Mouse (Mus musculus): ENCODE measurements at regions not wholly inside any gene's neighbourhood (a gene's known extent, or its start where the extent isn't known, plus 50 kb on each side); places are given as distances from the start of the nearest gene placed in this dataset.

DNA sequence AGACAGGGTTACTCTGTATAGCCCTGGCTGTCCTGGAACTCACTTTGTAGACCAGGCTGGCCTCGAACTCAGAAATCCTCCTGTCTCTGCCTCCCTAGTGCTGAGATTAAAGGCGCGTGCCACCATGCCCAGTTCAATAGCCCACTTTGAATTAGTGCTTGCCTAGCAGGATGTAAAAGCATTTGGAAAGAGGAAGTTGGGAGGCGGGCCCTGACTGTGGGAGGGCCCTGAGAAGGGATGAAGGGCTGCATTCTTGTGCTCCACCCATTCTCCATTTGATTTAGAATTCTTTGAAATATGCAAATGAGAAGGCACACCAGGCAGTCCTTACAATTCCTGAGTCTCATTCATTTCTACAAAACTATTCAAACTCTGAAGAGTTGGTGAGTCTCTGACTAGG, 287.6 kb downstream of the Barhl2 start:
- no peaks in the 10 kb centered on the region for H3K9me3 ChIP-seq
- no peaks in the 10 kb centered on the region for H3K36me3 ChIP-seq
- no peak overlapping the region for H3K27ac ChIP-seq (replicated peaks)
- no peak overlapping the region for H3K9ac ChIP-seq
- H3K4me3 ChIP-seq = no peak overlapping the region
- 0 out of 2 replicates have a peak, but pooled peaks cover 3% of the 10 kb centered on the region for H3K4me1 ChIP-seq (replicated peaks)
- H3K4me2 ChIP-seq = no peak overlapping the region
- no peak for ATAC-seq (ENCODE audit: low FRiP score, low read depth)
- no peaks in the 10 kb centered on the region for H3K27me3 ChIP-seq
- 94% methylated on average over 4 of the region's 4 CpGs for WGBS

DNA sequence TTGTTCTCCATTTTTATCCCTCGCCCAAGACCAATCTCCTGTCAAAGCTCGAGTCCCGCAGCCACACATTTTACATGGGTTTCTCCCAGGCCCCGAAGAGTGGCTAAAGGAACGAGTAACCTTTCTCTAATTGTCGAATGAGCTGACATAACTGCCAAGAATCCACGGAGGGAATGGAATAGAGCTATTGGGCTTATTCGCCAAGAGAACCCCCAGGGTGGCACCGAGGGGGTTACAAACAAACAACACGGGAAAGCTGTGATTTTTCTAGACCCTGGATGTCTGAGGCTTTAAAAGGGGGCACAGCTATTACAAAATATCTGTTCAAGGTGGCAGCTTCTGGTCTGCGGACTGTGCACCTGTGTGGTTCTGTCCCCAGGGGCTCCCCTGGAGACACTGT, 290.4 kb downstream of the Barhl2 start:
- Histone ChIP-seq H3K9me3 (no peaks in the 10 kb centered on the region), H3K27ac (replicated peaks) (no peak overlapping the region), H3K4me3 (no peak overlapping the region), H3K4me1 (replicated peaks) (peaks cover 16% of the 10 kb centered on the region), H3K9ac (no peak overlapping the region), H3K27me3 (no peaks in the 10 kb centered on the region), H3K4me2 (no peak overlapping the region), H3K36me3 (no peaks in the 10 kb centered on the region)
- no peak for ATAC-seq (ENCODE audit: low FRiP score, low read depth)
- 77% methylated on average over 11 of the region's 11 CpGs for WGBS

DNA sequence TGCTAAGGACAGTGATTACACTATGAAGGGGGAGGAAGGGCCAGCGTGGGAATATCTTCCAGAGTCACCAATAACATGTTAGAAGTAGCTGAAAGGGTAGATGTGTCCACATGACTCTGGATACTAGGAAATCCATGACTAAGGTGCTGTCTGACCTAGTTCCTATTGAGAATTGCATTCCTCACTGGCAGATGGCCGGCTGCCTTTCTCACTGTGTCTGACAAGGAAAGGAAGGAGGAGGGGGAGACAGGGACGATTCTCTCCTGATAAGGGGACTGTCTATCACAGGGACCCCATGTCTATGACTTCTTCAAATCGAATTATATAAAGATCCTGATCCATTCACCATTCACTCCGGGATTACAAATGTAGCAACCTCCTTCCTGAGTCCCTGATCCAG, 289.9 kb downstream of the Zfp326 start:
- no peak overlapping the region for H3K27ac ChIP-seq (replicated peaks)
- no peaks in the 10 kb centered on the region for H3K27me3 ChIP-seq
- no peak overlapping the region for H3K9ac ChIP-seq
- no peak overlapping the region for H3K4me2 ChIP-seq
- H3K4me1 ChIP-seq (replicated peaks) = peaks cover 13% of the 10 kb centered on the region
- 71% methylated on average over 5 of the region's 5 CpGs for WGBS
- no peak overlapping the region for H3K4me3 ChIP-seq
- ATAC-seq (ENCODE audit: low FRiP score, low read depth) = no peak
- H3K9me3 ChIP-seq = no peaks in the 10 kb centered on the region
- no peaks in the 10 kb centered on the region for H3K36me3 ChIP-seq

DNA sequence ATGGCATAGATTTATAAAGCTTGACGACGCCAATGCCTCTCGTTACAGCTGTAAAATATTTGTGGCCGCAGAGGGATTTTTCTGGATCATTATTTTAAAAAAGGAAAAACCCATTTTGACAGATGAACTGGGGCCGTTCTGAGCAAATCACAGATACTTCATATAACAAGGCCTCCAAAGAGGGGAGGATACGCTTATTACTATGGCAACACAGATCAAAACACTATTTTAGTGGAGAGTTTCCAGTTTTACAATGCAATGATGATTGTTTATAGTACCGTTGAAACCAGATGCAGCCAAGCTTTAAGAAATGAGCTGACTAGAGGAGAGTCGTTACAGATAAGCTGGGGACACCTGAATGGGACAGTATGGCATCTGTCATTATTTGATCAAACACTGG, 287.8 kb downstream of the Zfp326 start:
- 66% methylated on average over 8 of the region's 8 CpGs for WGBS
- no peaks in the 10 kb centered on the region for H3K27me3 ChIP-seq
- H3K27ac ChIP-seq (replicated peaks) = no peak overlapping the region
- no peak overlapping the region for H3K4me3 ChIP-seq
- no peaks in the 10 kb centered on the region for H3K9me3 ChIP-seq
- no peak overlapping the region for H3K4me2 ChIP-seq
- peaks cover 13% of the 10 kb centered on the region for H3K4me1 ChIP-seq (replicated peaks)
- H3K36me3 ChIP-seq = no peaks in the 10 kb centered on the region
- H3K9ac ChIP-seq = no peak overlapping the region
- ATAC-seq (ENCODE audit: low FRiP score, low read depth) = no peak

DNA sequence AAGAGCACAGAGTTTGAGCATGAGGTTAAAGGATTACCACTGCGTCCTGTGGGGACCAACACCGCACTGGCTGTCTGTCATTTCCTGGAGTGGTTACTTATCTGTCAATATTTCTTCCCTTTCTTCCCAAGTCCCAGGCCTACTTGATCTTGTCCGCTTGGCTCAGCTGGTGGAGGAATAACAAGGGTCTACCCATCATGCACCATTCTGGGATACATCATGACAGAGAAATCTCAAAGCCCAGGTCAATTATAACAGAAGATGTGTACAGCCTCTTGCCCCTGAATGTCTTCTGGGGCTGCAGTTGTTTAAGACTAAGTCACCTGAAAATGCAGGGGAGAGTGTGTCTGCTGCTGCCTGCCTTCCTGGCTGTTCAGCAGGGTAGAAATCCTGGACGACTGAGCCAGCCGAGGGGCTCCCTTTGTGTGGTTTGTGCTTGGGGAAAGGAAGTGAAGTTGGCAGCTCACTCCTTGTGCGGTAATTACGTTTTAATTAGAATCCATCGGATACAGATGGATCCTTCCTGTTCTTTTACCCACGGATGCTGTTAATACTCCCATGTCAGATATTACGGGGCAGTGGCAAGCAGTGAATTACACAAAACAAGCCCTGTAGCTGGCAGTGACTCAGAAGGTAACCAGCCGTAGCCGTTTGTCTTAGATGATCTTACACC, 286.8 kb downstream of the Zfp326 start:
- Histone ChIP-seq H3K27me3 (no peaks in the 10 kb centered on the region), H3K9me3 (no peaks in the 10 kb centered on the region), H3K4me3 (no peak overlapping the region), H3K9ac (no peak overlapping the region), H3K4me2 (peak overlapping the region; percentile 7; the same call in 1 of the 2 replicates), H3K4me1 (replicated peaks) (peaks cover 13% of the 10 kb centered on the region), H3K36me3 (no peaks in the 10 kb centered on the region), H3K27ac (replicated peaks) (peak overlapping the region; percentile 46)
- 31% methylated on average over 12 of the region's 12 CpGs for WGBS
- ATAC-seq (ENCODE audit: low FRiP score, low read depth) = peak; percentile 58; the same call in 1 of the 2 replicates

DNA sequence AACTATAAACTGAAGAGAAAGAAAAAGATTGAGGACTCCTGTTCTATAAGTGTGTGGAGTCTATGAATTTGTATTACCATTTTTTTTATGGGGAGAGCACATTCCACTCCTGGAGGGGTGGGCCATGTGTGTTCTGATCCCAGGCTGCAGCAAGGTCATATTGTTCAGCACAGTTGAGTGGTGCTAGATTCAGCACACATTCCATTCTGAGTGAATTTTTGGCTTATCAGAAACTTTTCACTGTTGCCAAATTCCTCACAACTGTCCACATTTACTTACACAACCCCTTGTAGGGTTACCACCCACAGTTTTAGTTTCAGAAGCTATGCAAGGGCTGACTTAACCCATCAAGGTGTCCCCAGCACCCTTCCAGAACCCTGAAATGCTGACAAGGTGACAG, 262.7 kb downstream of the Zfp326 start:
- no peak for ATAC-seq (ENCODE audit: low FRiP score, low read depth)
- Histone ChIP-seq H3K4me3 (no peak overlapping the region), H3K27ac (replicated peaks) (no peak overlapping the region), H3K27me3 (no peaks in the 10 kb centered on the region), H3K9me3 (no peaks in the 10 kb centered on the region), H3K36me3 (no peaks in the 10 kb centered on the region), H3K4me2 (no peak overlapping the region), H3K9ac (no peak overlapping the region), H3K4me1 (replicated peaks) (no peaks in the 10 kb centered on the region)

DNA sequence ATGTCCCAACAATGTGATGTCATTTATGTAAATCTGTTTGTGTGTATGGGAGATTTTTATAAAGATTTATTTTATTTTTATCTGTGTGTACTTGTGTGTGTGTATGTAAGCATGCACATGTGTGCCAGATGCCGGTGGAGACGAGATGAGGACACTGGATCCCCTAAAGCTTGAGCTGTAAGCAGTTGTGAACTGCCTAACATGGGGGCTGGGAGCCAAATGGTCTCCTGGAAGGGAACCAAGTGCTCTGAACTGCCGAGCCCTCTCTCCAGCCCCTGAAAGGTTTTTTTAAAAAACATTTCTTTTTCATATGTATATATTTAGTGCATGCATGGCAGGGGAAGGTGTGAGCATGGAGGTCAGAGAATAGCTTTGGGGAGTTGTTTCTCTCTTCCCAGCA, 246.6 kb downstream of the Zfp326 start:
- Histone ChIP-seq H3K4me1 (replicated peaks) (peaks cover 10% of the 10 kb centered on the region; the same call in 1 of the 2 replicates), H3K36me3 (no peaks in the 10 kb centered on the region), H3K9ac (no peak overlapping the region), H3K27ac (replicated peaks) (no peak overlapping the region), H3K4me2 (no peak overlapping the region), H3K27me3 (no peaks in the 10 kb centered on the region), H3K9me3 (no peaks in the 10 kb centered on the region), H3K4me3 (no peak overlapping the region)
- 49% methylated on average over 3 of the region's 3 CpGs for WGBS
- ATAC-seq (ENCODE audit: low FRiP score, low read depth) = no peak

DNA sequence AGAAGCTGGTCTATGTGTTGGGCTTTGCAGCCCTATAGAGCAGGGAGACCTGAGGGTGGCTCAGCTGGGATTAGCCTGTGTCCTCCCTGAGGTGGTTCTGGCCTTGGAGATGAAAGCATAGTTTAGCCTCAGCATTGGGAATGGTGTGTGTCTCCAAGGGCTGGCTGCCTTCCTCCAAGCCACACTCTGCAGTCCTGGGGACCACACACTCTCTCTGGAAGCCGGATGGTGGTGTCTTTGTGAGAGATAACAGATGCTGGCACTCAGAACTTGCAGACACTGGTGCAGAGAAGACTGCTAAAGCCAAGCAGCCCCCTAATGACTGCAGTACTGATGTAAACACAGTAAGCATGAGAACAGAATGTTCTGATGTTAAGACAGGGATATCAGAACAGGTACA, 243.2 kb downstream of the Zfp326 start:
- Histone ChIP-seq H3K9me3 (no peaks in the 10 kb centered on the region), H3K4me3 (no peak overlapping the region), H3K4me1 (replicated peaks) (peaks cover 9% of the 10 kb centered on the region; the same call in 1 of the 2 replicates), H3K36me3 (no peaks in the 10 kb centered on the region), H3K9ac (no peak overlapping the region), H3K27me3 (no peaks in the 10 kb centered on the region), H3K27ac (replicated peaks) (no peak overlapping the region), H3K4me2 (no peak overlapping the region)
- no peak for ATAC-seq (ENCODE audit: low FRiP score, low read depth)
- WGBS = 83% methylated on average over 1 of the region's 1 CpGs

DNA sequence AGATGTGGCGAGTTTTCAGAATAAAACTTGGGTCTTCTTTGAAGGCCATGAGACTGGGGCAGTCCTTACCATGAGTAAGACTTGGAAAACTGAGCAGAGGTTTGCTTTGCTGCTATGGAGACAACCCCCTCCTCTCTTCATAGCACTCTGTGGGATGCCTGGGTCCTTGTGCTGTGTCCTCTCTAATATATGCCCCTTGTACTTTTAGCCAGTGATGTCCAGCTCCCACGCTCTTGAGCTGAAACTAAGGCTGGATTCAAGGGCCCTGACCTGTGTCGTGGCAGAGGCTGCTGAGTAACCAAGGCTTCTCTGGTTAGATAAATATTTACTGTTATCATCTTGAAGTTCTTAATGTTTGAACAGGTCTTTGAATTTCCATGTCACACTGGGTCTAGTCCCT, 236.8 kb downstream of the Zfp326 start:
- no peaks in the 10 kb centered on the region for H3K4me1 ChIP-seq (replicated peaks)
- no peak for ATAC-seq (ENCODE audit: low FRiP score, low read depth)
- H3K36me3 ChIP-seq = no peaks in the 10 kb centered on the region
- H3K4me3 ChIP-seq = no peak overlapping the region
- H3K9me3 ChIP-seq = no peaks in the 10 kb centered on the region
- no peak overlapping the region for H3K9ac ChIP-seq
- 75% methylated on average over 3 of the region's 3 CpGs for WGBS
- no peak overlapping the region for H3K27ac ChIP-seq (replicated peaks)
- H3K4me2 ChIP-seq = no peak overlapping the region
- no peaks in the 10 kb centered on the region for H3K27me3 ChIP-seq

DNA sequence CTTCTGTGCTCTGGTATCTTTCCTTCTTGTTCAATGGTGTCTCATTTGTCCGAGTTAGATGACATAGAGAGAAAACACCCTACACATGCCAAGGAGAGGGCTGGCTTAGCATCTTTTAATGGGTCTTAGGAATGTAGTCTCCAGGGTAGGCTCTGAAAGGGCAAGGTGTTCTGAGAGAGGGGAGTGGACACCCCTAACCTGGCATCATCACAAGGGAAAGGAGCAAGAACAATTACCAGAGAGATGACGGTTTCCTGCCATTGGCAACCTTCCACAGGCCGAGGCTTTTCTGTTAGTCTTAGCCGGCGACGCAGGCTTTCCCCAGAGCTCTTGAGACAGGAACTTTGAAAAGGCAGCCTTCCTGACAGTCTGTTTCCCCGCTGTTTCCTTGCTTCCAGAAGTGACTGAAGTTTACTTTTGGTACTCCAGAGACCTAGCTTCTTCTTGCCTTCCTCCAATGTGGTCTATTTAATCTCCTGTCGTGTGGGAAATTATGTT, 232.2 kb downstream of the Zfp326 start:
- WGBS = 65% methylated on average over 8 of the region's 8 CpGs
- H3K4me2 ChIP-seq = no peak overlapping the region
- no peaks in the 10 kb centered on the region for H3K4me1 ChIP-seq (replicated peaks)
- ATAC-seq (ENCODE audit: low FRiP score, low read depth) = no peak
- H3K36me3 ChIP-seq = no peaks in the 10 kb centered on the region
- H3K27ac ChIP-seq (replicated peaks) = no peak overlapping the region
- H3K9me3 ChIP-seq = no peaks in the 10 kb centered on the region
- H3K9ac ChIP-seq = no peak overlapping the region
- H3K4me3 ChIP-seq = no peak overlapping the region
- H3K27me3 ChIP-seq = no peaks in the 10 kb centered on the region

DNA sequence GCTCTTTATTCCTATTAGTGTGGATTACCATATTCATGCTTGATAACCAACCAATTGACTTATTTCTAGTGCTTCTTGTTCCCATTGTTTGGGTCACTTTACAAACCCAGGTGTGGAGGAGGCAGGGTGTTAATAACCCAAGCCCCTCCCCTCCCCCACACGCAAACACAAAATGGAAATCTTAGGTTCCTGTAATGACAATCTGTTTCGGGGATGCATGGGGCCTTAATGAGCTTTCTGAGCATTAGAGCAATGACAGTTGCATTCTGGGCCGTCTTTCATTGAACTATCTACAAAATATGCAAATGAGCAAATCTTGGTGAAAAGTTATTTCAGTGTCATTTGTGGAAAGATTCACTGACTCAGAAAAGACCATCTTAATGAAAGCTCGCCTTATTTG, 225.9 kb downstream of the Zfp326 start:
- no peak for ATAC-seq (ENCODE audit: low FRiP score, low read depth)
- Histone ChIP-seq H3K36me3 (no peaks in the 10 kb centered on the region), H3K9me3 (no peaks in the 10 kb centered on the region), H3K27ac (replicated peaks) (0 out of 2 replicates have a peak overlapping the region, but pooled peaks have one; percentile 9), H3K4me3 (no peak overlapping the region), H3K9ac (no peak overlapping the region), H3K27me3 (no peaks in the 10 kb centered on the region), H3K4me2 (no peak overlapping the region), H3K4me1 (replicated peaks) (no peaks in the 10 kb centered on the region)
- WGBS = 71% methylated on average over 4 of the region's 4 CpGs

DNA sequence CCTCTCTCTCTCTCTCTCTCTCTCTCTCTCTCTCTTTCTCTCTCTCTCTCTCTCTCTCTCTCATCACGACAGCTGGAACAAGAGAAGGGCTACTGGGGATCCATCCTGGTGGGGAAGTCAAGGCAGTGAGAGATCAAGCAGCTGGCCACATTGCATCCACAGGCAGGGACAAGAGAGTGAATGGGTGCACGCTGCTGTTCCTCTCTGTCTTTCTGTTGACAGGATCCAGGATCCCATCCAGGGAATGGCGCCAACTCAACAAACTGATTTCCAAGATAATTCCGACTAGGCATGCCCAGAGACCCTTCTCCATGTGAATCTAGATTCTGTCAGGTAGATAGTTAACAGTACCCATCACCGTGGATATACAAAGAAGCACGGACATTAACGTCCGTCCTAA, 222.5 kb downstream of the Zfp326 start:
- 78% methylated on average over 8 of the region's 8 CpGs for WGBS
- Histone ChIP-seq H3K4me1 (replicated peaks) (no peaks in the 10 kb centered on the region), H3K27ac (replicated peaks) (no peak overlapping the region), H3K9ac (no peak overlapping the region), H3K4me3 (no peak overlapping the region), H3K4me2 (no peak overlapping the region), H3K9me3 (no peaks in the 10 kb centered on the region), H3K27me3 (no peaks in the 10 kb centered on the region), H3K36me3 (no peaks in the 10 kb centered on the region)
- ATAC-seq (ENCODE audit: low FRiP score, low read depth) = no peak

DNA sequence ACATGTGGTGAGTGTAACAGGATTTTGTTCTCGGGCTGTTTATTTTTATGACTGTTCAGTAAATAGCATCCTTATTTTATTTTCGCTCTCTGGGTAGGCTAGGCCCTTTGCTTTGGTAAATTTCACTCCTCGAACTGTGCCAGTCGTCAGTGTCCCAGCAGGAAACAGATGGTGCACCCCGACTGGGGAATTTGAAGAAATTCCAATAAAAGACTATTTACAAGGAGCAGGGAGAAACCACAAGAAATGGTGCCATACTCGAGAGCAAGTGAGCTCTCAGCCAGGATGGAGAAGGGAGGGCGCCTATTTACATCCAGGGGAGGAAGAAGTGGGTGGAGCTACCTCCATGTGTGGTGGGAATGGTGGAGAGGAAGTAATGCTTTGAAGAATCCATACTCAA, 213.0 kb downstream of the Zfp326 start:
- Histone ChIP-seq H3K4me3 (no peak overlapping the region), H3K36me3 (no peaks in the 10 kb centered on the region), H3K9me3 (no peaks in the 10 kb centered on the region), H3K4me2 (no peak overlapping the region), H3K27ac (replicated peaks) (no peak overlapping the region), H3K27me3 (no peaks in the 10 kb centered on the region), H3K4me1 (replicated peaks) (0 out of 2 replicates have a peak, but pooled peaks cover 3% of the 10 kb centered on the region), H3K9ac (no peak overlapping the region)
- 0 out of 2 replicates have a peak, but pooled peaks have one; percentile 30 for ATAC-seq (ENCODE audit: low FRiP score, low read depth)
- WGBS = 55% methylated on average over 7 of the region's 7 CpGs

Measured in hindbrain, embryonic 15.5 days (tissue).